ENCODE assay signal across 10 mouse cellular contexts in the genomic region with DNA sequence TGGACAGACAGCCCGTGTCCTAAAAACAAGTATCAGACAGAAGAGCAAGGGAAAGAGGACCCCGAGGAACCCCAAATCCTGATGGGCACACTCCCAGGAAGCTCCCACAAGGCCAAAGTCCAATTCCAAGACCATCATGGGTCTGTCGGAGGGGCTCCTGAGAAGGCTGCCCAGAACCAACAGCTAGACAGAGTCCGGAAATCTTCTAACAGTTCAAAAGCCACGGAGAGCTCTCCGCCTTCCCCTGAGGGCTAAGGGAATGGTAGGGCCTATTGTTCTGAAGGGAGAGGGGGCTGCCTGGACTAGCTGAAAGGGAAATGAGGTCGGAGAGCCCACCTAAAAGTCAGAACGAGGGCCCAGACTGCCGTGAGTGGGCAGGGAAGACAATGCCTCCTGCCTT. TPM values are rescaled to one million over a fixed set of nuclear protein-coding genes. Genes with fewer than 3 reads are reported as not detected.
A peak's percentile ranks its signal among the peaks of the same experiment; 100 is the strongest.
DNase-seq lines count a peak whose midpoint lies in the region; ATAC-seq lines count a peak whose summit lies in the region.
"Had no signal": no experiment of that assay in that cellular context is flagged by ENCODE, and none has a peak within 500 bp of the region (broad histone marks: within the 10 kb centered on the region; RNA-seq: fewer than 3 reads in every experiment).

No protein-coding gene starts in this region.

- H3K27ac ChIP-seq in forebrain, embryonic 11.5 days (ENCODE audit: low read depth, low read length), result no peak overlapping the region
- H3K27ac ChIP-seq in forebrain, embryonic 15.5 days (replicated peaks), result no peak overlapping the region
- no peak overlapping the region for H3K27ac ChIP-seq in liver, embryonic 12.5 days
- H3K27ac ChIP-seq in midbrain, embryonic 15.5 days, result no peak overlapping the region

- no peak for ATAC-seq in forebrain, embryonic 11.5 days (replicated peaks; ENCODE audit: low FRiP score)
- ATAC-seq in forebrain, embryonic 15.5 days (replicated peaks), result no peak
- ATAC-seq in liver, embryonic 12.5 days, result no peak
- no peak for ATAC-seq in CD4-positive, CD25-positive, alpha-beta regulatory T cell, adult 4 months
- no peak for ATAC-seq in midbrain, embryonic 15.5 days (replicated peaks)
- ATAC-seq: lung, postnatal 0 days had no signal

- H3K4me2 ChIP-seq in forebrain, embryonic 11.5 days (ENCODE audit: low read depth, low read length, severe bottlenecking), result no peak overlapping the region
- no peak overlapping the region for H3K4me2 ChIP-seq in forebrain, embryonic 15.5 days (replicated peaks)
- H3K4me2 ChIP-seq in liver, embryonic 12.5 days, result no peak overlapping the region
- no peak overlapping the region for H3K4me2 ChIP-seq in midbrain, embryonic 15.5 days

- H3K9ac ChIP-seq in forebrain, embryonic 11.5 days (ENCODE audit: low read length), result no peak overlapping the region
- H3K9ac ChIP-seq in forebrain, embryonic 15.5 days (replicated peaks), result no peak overlapping the region
- H3K9ac ChIP-seq in liver, embryonic 12.5 days, result no peak overlapping the region
- H3K9ac ChIP-seq in midbrain, embryonic 15.5 days, result no peak overlapping the region

- H3K27me3 ChIP-seq in forebrain, embryonic 11.5 days (ENCODE audit: control insufficient read depth, insufficient read depth, low read length), result no peaks in the 10 kb centered on the region
- no peaks in the 10 kb centered on the region for H3K27me3 ChIP-seq in forebrain, embryonic 15.5 days
- H3K27me3 ChIP-seq in liver, embryonic 12.5 days (replicated peaks), result no peaks in the 10 kb centered on the region
- no peaks in the 10 kb centered on the region for H3K27me3 ChIP-seq in midbrain, embryonic 15.5 days (replicated peaks)

- no peak overlapping the region for H3K4me3 ChIP-seq in forebrain, embryonic 11.5 days (ENCODE audit: low read depth, low read length)
- H3K4me3 ChIP-seq in forebrain, embryonic 15.5 days, result no peak overlapping the region
- H3K4me3 ChIP-seq in liver, embryonic 12.5 days, result no peak overlapping the region
- no peak overlapping the region for H3K4me3 ChIP-seq in midbrain, embryonic 15.5 days

- peak; percentile 32 for DNase-seq in forebrain, embryonic 11.5 days (ENCODE audit: low spot score)
- DNase-seq in liver, result peak; percentile 2
- peak; percentile 34 for DNase-seq in T-cell, adult 2 months (ENCODE audit: low spot score)
- DNase-seq in kidney, postnatal 25 days, result peak; percentile 1 to 29
- DNase-seq: heart, adult 18-20 months had no signal

- H3K9me3 ChIP-seq in forebrain, embryonic 11.5 days (ENCODE audit: control insufficient read depth, low read length), result no peaks in the 10 kb centered on the region
- no peaks in the 10 kb centered on the region for H3K9me3 ChIP-seq in forebrain, embryonic 15.5 days
- H3K9me3 ChIP-seq in liver, embryonic 12.5 days (replicated peaks), result no peaks in the 10 kb centered on the region
- H3K9me3 ChIP-seq in midbrain, embryonic 15.5 days, result no peaks in the 10 kb centered on the region

- peaks cover 17% of the 10 kb centered on the region for H3K4me1 ChIP-seq in forebrain, embryonic 11.5 days (replicated peaks; ENCODE audit: control insufficient read depth, insufficient read depth, low read length)
- peaks cover 46% of the 10 kb centered on the region for H3K4me1 ChIP-seq in forebrain, embryonic 15.5 days
- peaks cover 22% of the 10 kb centered on the region for H3K4me1 ChIP-seq in liver, embryonic 12.5 days
- peaks cover 42% of the 10 kb centered on the region for H3K4me1 ChIP-seq in midbrain, embryonic 15.5 days

- WGBS in forebrain, embryonic 11.5 days, result 60% methylated on average over 9 of the region's 9 CpGs
- WGBS in forebrain, embryonic 15.5 days, result 62% methylated on average over 9 of the region's 9 CpGs
- 58% methylated on average over 9 of the region's 9 CpGs for WGBS in liver, embryonic 12.5 days (ENCODE audit: insufficient replicate concordance)
- 57% methylated on average over 9 of the region's 9 CpGs for WGBS in midbrain, embryonic 15.5 days

- peaks cover under 1% of the 10 kb centered on the region; the same call in 1 of the 2 replicates for H3K36me3 ChIP-seq in forebrain, embryonic 11.5 days (ENCODE audit: control insufficient read depth, insufficient read depth, low read length)
- 0 out of 2 replicates have a peak, but pooled peaks cover 10% of the 10 kb centered on the region for H3K36me3 ChIP-seq in forebrain, embryonic 15.5 days
- peaks cover 99% of the 10 kb centered on the region for H3K36me3 ChIP-seq in liver, embryonic 12.5 days
- H3K36me3 ChIP-seq in midbrain, embryonic 15.5 days (replicated peaks), result no peaks in the 10 kb centered on the region

RNA-seq across cellular contexts. Expression of a gene that starts 38.2 kb away (rescaled TPM):
- 122 and 135 TPM in 2 replicates for polyA plus RNA-seq in forebrain, embryonic 11.5 days (2014; fragmentation: Nextera tagmentation; extraction: Ambion mirVana)
- polyA plus RNA-seq in forebrain, embryonic 15.5 days (2015; fragmentation: Nextera tagmentation; extraction: Ambion mirVana), result 112 and 125 TPM in 2 replicates
- 67.9 and 72.4 TPM in 2 replicates for polyA plus RNA-seq in liver, embryonic 12.5 days (2016; fragmentation: Nextera tagmentation; extraction: Ambion mirVana)
- polyA plus RNA-seq in CD4-positive, CD25-positive, alpha-beta regulatory T cell, adult 4 months (2017; shearing (Covaris generic)), result 100 to 1,000 TPM; 110 to 136 TPM
- 32.5 and 39.6 TPM in 2 replicates for polyA plus RNA-seq in midbrain, embryonic 15.5 days (2015; fragmentation: Nextera tagmentation; extraction: Ambion mirVana)
